Mouse (Mus musculus) kidney, postnatal 0 days (tissue): ENCODE data around the gene Rab40c. TPM values are rescaled to one million over a fixed set of nuclear protein-coding genes. Genes with fewer than 3 reads are reported as not detected.

Experiments used
- ATAC-seq: fragments of 200-750 bp; cut with Nextera tagmentation; replicated peaks from 2 replicates; pipeline ENCODE4 v1.8.0; 2017; ENCODE audit warnings: low read depth, moderate number of reproducible peaks, moderate TSS enrichment, moderate library complexity; ENCODE audit not compliant: low FRiP score
- DNase-seq: peaks from one replicate; pipeline ENCODE4 v3.0.0-alpha.2; 2016; ENCODE audit warnings: low spot score
- H3K27ac ChIP-seq: fragments of 300-500 bp; sonication (generic); 2 replicates; pipeline ENCODE4 v1.5.1; 2014; ENCODE audit warnings: mild to moderate bottlenecking
- H3K27me3 ChIP-seq: fragments of 300-500 bp; sonication (generic); 2 replicates; pipeline ENCODE4 v1.6.1; 2014; ENCODE audit warnings: low read length, mixed read lengths; ENCODE audit not compliant: insufficient read depth
- H3K36me3 ChIP-seq: fragments of 300-500 bp; sonication (generic); 2 replicates; pipeline ENCODE4 v1.6.1; 2014; ENCODE audit warnings: low read length, mixed read lengths; ENCODE audit not compliant: insufficient read depth
- H3K4me1 ChIP-seq: fragments of 300-500 bp; sonication (generic); replicated peaks from 2 replicates; pipeline ENCODE4 v1.6.1; 2014; ENCODE audit warnings: antibody characterized with exemption, low read length, mixed read lengths; ENCODE audit not compliant: insufficient read depth
- H3K4me2 ChIP-seq: fragments of 300-500 bp; sonication (generic); 2 replicates; pipeline ENCODE4 v1.6.1; 2014; ENCODE audit warnings: mild to moderate bottlenecking, low read length, moderate library complexity, mixed read lengths
- H3K4me3 ChIP-seq: fragments of 300-500 bp; sonication (generic); replicated peaks from 2 replicates; pipeline ENCODE4 v1.5.1; 2014; ENCODE audit warnings: low read depth, low read length
- H3K9ac ChIP-seq: fragments of 300-500 bp; sonication (generic); 2 replicates; pipeline ENCODE4 v1.6.1; 2014; ENCODE audit warnings: low read depth, low read length
- H3K9me3 ChIP-seq: fragments of 300-500 bp; sonication (generic); replicated peaks from 2 replicates; pipeline ENCODE4 v1.6.1; 2016; ENCODE audit warnings: low read length, inconsistent platforms, mixed read lengths
- CTCF ChIP-seq: IDR thresholded peaks from 2 replicates; pipeline ENCODE4 v1.5.1; 2016; ENCODE audit warnings: antibody characterized with exemption, low read depth, mild to moderate bottlenecking, moderate library complexity
- WGBS: fragments of 180-500 bp; shearing (Covaris S2); extraction: QIAGEN DNeasy Blood & Tissue Kit; methylation state at CpG from one replicate; pipeline ENCODE4 v1.1.7; 2014; 5-methylcytosine and 5-hydroxymethylcytosine counted together
- polyA plus RNA-seq: library from polyadenylated mRNA; unstranded; fragments of >200 nt; fragmentation: Nextera tagmentation; extraction: Ambion mirVana; gene quantifications from 2 replicates; pipeline ENCODE4 v1.2.1, GENCODE M21; 2015

Gene Rab40c
- polyA plus RNA-seq, 1 experiment from 2014 or later: 20.4 TPM

- no peak for ATAC-seq
- WGBS: 23% methylated on average over 2 of the region's 2 CpGs
- DNase-seq: peak; percentile 43
Observed at GRCm38 (mm10) chr17:25895415-25895814, 24.1 kb downstream of the Rab40c start.

GRCm38 (mm10) chr17:25893975-25894617, 25.4 kb downstream of the Rab40c start:
- ATAC-seq (peak; percentile 77; the same call in 1 of the 2 replicates), DNase-seq (peak; percentile 85)
- H3K27ac ChIP-seq: 0 out of 2 replicates have a peak overlapping the region, but pooled peaks have one; percentile 5
- H3K4me1 ChIP-seq: no peaks in the 10 kb centered on the region
- H3K36me3 ChIP-seq: 0 out of 2 replicates have a peak, but pooled peaks cover 7% of the 10 kb centered on the region
- no peak overlapping the region for H3K9ac ChIP-seq
- H3K4me3 ChIP-seq: no peak overlapping the region
- H3K9me3 ChIP-seq: no peaks in the 10 kb centered on the region
- WGBS: 33% methylated on average over 2 of the region's 2 CpGs
- no peak overlapping the region for H3K4me2 ChIP-seq
- TF ChIP-seq CTCF: peak; percentile 96
- no peaks in the 10 kb centered on the region for H3K27me3 ChIP-seq

More at GRCm38 (mm10) chr17:25895415-25895814, 24.1 kb downstream of the Rab40c start:
- TF ChIP-seq CTCF: no peak
- Histone ChIP-seq H3K4me1 (no peaks in the 10 kb centered on the region), H3K4me3 (no peak overlapping the region), H3K27ac (peak overlapping the region; percentile 42; the same call in 1 of the 2 replicates), H3K9ac (no peak overlapping the region), H3K9me3 (no peaks in the 10 kb centered on the region), H3K36me3 (0 out of 2 replicates have a peak, but pooled peaks cover 4% of the 10 kb centered on the region), H3K4me2 (no peak overlapping the region), H3K27me3 (no peaks in the 10 kb centered on the region)

- TF ChIP-seq CTCF: no peak
- Histone ChIP-seq H3K9me3 (no peaks in the 10 kb centered on the region), H3K36me3 (peaks cover 14% of the 10 kb centered on the region; the same call in 1 of the 2 replicates), H3K4me2 (no peak overlapping the region), H3K4me1 (no peaks in the 10 kb centered on the region), H3K9ac (no peak overlapping the region), H3K27me3 (no peaks in the 10 kb centered on the region), H3K4me3 (no peak overlapping the region), H3K27ac (no peak overlapping the region)
- ATAC-seq (no peak), DNase-seq (no peak)
- 84% methylated on average over 3 of the region's 3 CpGs for WGBS
Observed at GRCm38 (mm10) chr17:25888837-25889236, 30.7 kb downstream of the Rab40c start.

- Histone ChIP-seq H3K36me3 (peaks cover 22% of the 10 kb centered on the region; the same call in 1 of the 2 replicates), H3K9me3 (no peaks in the 10 kb centered on the region), H3K4me3 (no peak overlapping the region), H3K4me2 (no peak overlapping the region), H3K9ac (no peak overlapping the region), H3K27ac (no peak overlapping the region), H3K27me3 (no peaks in the 10 kb centered on the region), H3K4me1 (no peaks in the 10 kb centered on the region)
- no peak for DNase-seq
- no peak for TF ChIP-seq CTCF
- ATAC-seq: no peak
- 87% methylated on average over 10 of the region's 10 CpGs for WGBS
Observed at GRCm38 (mm10) chr17:25887467-25887866, 32.1 kb downstream of the Rab40c start.

- Histone ChIP-seq H3K9ac (no peak overlapping the region), H3K4me3 (no peak overlapping the region), H3K27me3 (no peaks in the 10 kb centered on the region), H3K4me1 (no peaks in the 10 kb centered on the region), H3K4me2 (no peak overlapping the region), H3K27ac (no peak overlapping the region), H3K36me3 (peaks cover 22% of the 10 kb centered on the region; the same call in 1 of the 2 replicates), H3K9me3 (no peaks in the 10 kb centered on the region)
- ATAC-seq (no peak), DNase-seq (no peak)
- TF ChIP-seq CTCF: no peak
Observed at GRCm38 (mm10) chr17:25886806-25887205, 32.7 kb downstream of the Rab40c start.

GRCm38 (mm10) chr17:25885636-25886035, 33.9 kb downstream of the Rab40c start:
- peaks cover 22% of the 10 kb centered on the region; the same call in 1 of the 2 replicates for H3K36me3 ChIP-seq
- no peak overlapping the region for H3K4me3 ChIP-seq
- WGBS: 70% methylated on average over 4 of the region's 4 CpGs
- no peak for ATAC-seq
- no peak overlapping the region for H3K9ac ChIP-seq
- H3K4me1 ChIP-seq: no peaks in the 10 kb centered on the region
- peak; percentile 32 for DNase-seq
- no peak overlapping the region for H3K27ac ChIP-seq
- TF ChIP-seq CTCF: peak; percentile 67
- no peaks in the 10 kb centered on the region for H3K9me3 ChIP-seq
- H3K27me3 ChIP-seq: no peaks in the 10 kb centered on the region
- no peak overlapping the region for H3K4me2 ChIP-seq
